Mouse (Mus musculus): ENCODE results near the gene A730049H05Rik. TPM values are rescaled to one million over a fixed set of nuclear protein-coding genes. Genes with fewer than 3 reads are reported as not detected.

Gene A730049H05Rik
- not detected in 2 replicates for polyA plus RNA-seq (2012)

DNA sequence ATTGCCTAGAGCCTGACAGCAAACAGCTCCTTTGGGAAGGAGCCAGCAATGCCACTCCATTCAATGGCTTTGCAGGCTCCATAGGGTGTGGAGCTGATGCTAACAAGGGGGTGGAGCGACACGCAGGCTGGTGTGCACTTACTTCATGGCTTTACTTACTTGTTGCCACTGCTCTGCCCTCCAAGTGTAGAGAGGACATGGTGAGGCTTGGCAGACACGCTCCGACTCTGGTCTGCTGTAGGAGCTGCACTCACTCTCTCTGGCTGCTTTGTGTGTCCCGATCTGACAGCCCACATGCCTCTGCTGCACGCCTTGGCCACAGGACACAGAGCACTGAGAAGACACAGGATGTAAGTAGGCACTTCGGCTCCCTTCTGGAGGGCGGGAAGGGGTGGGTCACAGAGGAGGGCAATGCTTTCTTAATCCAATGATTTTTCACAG lies at the start of gene A730049H05Rik:
Gene A730049H05Rik, plus strand, starts transcription at position 168 of the 441 bp plus-strand sequence.
- Histone ChIP-seq H3K4me1 (ENCODE audit: control insufficient read depth) (no peaks in the 10 kb centered on the region), H3K4me3 (replicated peaks) (no peak within 1 kb of the TSS), H3K27me3 (ENCODE audit: control insufficient read depth) (no peaks in the 10 kb centered on the region), H3K36me3 (ENCODE audit: control insufficient read depth) (no peaks in the 10 kb centered on the region), H3K9me3 (ENCODE audit: control insufficient read depth, low read length) (no peaks in the 10 kb centered on the region)
- no peak for TF ChIP-seq GATA1 (IDR thresholded peaks at IDR 0.05; ENCODE audit: low read length)
- no peak for TF ChIP-seq TAL1 (IDR thresholded peaks at IDR 0.05; ENCODE audit: low read length)

DNA sequence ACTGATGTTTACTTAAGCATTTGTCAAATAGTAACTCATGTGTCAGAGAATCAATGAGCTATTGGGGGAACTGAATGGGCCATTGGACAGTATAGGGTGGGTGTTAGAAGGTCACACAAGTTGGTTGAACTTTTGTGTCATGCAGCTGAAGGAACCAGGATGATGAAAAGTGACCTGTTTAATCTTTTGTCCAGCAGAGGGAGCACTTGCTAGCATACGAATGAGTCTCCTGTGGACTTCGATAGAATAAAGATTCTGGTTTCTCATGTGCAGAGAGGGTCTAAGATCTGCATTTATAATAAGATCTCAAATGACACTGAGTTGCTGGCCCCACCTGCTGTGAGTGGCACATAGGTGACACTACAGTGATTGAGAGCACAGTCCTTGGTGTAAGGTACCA lies 39.9 kb upstream of the A730049H05Rik start:
- no peaks in the 10 kb centered on the region for H3K9me3 ChIP-seq (ENCODE audit: control insufficient read depth, low read length)
- H3K4me3 ChIP-seq (replicated peaks): no peak overlapping the region
- TF ChIP-seq TAL1 (IDR thresholded peaks at IDR 0.05; ENCODE audit: low read length) (no peak), GATA1 (IDR thresholded peaks at IDR 0.05; ENCODE audit: low read length) (no peak)
- no peaks in the 10 kb centered on the region for H3K36me3 ChIP-seq (ENCODE audit: control insufficient read depth)
- H3K4me1 ChIP-seq (ENCODE audit: control insufficient read depth): no peaks in the 10 kb centered on the region
- H3K27me3 ChIP-seq (ENCODE audit: control insufficient read depth): no peaks in the 10 kb centered on the region

DNA sequence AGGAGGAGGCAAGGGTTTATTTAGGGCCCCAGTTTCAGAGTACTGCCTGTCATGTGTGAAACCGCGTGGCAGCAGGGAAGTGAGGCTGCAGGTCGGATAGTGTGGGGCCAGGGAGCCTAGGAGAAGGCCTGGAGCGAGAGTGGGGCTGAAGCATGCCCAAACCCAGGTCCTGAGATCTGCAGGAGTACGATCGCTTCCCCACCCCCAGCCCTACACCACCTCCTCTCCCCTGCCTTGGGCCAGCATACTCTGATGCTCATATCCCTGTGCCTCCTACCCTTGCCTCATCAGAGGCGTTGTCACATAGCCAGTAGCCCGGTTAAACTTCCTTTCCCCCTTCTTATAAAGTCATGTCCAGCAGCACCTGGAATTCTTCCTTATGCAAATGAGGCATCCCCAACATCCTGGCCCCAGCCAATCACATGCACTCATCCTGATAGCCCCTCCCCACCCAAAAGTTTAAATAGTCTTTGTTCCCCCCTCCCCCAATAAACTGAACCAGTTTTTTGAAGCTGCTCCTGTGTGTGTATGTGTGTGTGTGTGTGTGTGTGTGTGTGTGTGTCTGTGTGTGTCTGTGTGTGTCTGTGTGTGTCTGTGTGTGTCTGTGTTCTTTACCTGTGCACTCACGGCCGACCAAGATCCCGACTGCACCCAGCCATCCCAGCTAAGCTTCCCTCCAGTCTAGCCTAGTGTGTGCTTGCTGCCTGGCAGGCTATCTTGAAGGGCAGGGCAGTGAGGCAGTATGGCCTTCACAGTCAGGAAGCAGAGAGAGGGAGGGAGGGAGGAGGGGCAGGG lies 36.9 kb upstream of the A730049H05Rik start:
- no peaks in the 10 kb centered on the region for H3K36me3 ChIP-seq (ENCODE audit: control insufficient read depth)
- no peaks in the 10 kb centered on the region for H3K4me1 ChIP-seq (ENCODE audit: control insufficient read depth)
- H3K9me3 ChIP-seq (ENCODE audit: control insufficient read depth, low read length): no peaks in the 10 kb centered on the region; the same call in 1 of the 2 replicates
- no peak overlapping the region for H3K4me3 ChIP-seq (replicated peaks)
- no peaks in the 10 kb centered on the region for H3K27me3 ChIP-seq (ENCODE audit: control insufficient read depth)
- no peak for TF ChIP-seq GATA1 (IDR thresholded peaks at IDR 0.05; ENCODE audit: low read length)
- TF ChIP-seq TAL1 (IDR thresholded peaks at IDR 0.05; ENCODE audit: low read length): no peak

DNA sequence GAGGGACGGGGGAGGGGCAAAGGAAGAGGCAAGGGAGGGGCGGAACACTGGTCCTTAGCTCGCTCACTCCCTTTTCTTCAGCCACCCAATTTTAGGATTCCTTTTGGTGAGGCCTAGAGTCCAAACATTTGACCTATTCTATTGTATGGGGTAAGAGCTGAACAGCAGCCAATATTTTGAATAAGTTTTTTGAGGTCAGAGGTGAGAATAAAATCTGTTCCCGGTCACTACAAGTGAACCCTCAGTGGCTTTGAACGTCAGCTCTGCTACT lies 36.4 kb upstream of the A730049H05Rik start:
- Histone ChIP-seq H3K27me3 (ENCODE audit: control insufficient read depth) (no peaks in the 10 kb centered on the region), H3K4me3 (replicated peaks) (no peak overlapping the region), H3K4me1 (ENCODE audit: control insufficient read depth) (no peaks in the 10 kb centered on the region), H3K36me3 (ENCODE audit: control insufficient read depth) (no peaks in the 10 kb centered on the region), H3K9me3 (ENCODE audit: control insufficient read depth, low read length) (no peaks in the 10 kb centered on the region; the same call in 1 of the 2 replicates)
- TF ChIP-seq TAL1 (IDR thresholded peaks at IDR 0.05; ENCODE audit: low read length) (no peak), GATA1 (IDR thresholded peaks at IDR 0.05; ENCODE audit: low read length) (no peak)

DNA sequence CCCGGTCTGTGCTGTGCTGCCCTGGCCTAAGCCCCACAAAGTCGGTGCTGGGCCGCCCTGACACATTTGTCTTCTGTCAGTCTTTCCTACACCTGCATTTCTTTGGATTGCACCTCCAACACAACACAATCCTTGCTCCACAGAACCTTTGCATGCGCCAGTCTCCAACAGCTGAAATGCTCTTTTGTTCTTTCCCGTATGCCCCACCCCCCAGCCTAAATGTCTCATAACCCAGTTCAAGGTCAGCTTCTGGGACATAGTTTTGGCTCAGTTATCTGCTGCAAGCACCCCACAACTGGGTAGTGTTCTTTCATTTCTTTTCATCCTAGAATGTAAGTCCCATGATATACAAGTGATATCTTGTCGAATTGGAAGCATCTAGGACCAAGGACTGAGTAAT lies 34.8 kb upstream of the A730049H05Rik start:
- H3K27me3 ChIP-seq (ENCODE audit: control insufficient read depth): peaks cover 7% of the 10 kb centered on the region
- no peak for TF ChIP-seq GATA1 (IDR thresholded peaks at IDR 0.05; ENCODE audit: low read length)
- H3K36me3 ChIP-seq (ENCODE audit: control insufficient read depth): no peaks in the 10 kb centered on the region
- H3K4me1 ChIP-seq (ENCODE audit: control insufficient read depth): no peaks in the 10 kb centered on the region
- no peak overlapping the region for H3K4me3 ChIP-seq (replicated peaks)
- H3K9me3 ChIP-seq (ENCODE audit: control insufficient read depth, low read length): no peaks in the 10 kb centered on the region; the same call in 1 of the 2 replicates

DNA sequence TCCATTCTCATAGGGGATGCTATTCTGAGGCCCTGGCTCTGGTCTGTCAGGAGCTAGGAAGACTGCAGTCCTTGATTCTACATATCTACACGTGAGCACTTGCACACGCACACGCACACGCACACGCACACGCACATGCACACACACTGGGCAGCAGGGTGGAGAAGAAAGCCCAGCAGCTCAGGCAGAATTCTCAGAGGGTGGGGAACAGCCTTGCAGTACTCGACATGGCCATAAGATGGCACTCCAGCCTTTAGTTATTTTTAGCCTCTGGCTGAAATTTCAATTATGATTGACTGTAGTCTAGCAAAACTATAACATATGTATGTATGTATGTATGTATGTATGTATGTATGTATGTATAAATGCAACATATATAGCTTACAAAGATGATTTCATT lies 31.5 kb upstream of the A730049H05Rik start:
- TF ChIP-seq TAL1 (IDR thresholded peaks at IDR 0.05; ENCODE audit: low read length) (no peak), GATA1 (IDR thresholded peaks at IDR 0.05; ENCODE audit: low read length) (no peak)
- Histone ChIP-seq H3K4me3 (replicated peaks) (no peak overlapping the region), H3K4me1 (ENCODE audit: control insufficient read depth) (no peaks in the 10 kb centered on the region), H3K36me3 (ENCODE audit: control insufficient read depth) (no peaks in the 10 kb centered on the region), H3K9me3 (ENCODE audit: control insufficient read depth, low read length) (no peaks in the 10 kb centered on the region; the same call in 1 of the 2 replicates), H3K27me3 (ENCODE audit: control insufficient read depth) (peaks cover 13% of the 10 kb centered on the region)

DNA sequence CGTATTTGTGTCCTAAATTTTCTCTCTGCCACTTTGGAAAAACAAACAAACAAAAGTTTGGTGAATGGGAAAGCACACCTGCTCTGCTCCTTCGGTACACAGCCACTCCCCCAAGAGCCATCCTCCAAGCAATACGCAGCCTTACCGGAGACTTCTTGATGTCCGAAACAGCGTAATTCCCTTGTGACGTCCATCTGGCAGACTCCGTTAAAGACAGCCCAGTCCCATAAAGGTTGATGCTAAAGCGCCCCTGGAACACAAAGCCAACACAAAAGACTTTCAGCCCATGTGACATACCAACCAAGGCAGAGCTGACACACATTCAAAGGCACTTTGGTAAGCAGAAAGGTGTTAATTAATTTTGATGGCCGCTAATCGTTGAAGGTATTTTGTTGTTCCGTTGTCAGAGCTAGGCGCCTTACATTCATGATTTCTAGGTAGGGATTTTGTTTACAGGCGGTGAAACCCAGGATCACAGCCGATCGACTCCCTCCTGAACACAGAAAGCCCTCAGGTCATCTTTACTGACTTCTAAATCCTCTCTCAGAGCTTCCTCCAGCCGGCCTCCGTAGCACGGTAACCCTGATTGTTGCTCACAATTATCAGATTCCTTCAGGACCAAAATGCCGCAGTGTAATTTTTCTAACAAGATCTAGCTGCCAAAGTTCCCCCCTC lies 29.4 kb upstream of the A730049H05Rik start:
- no peak for TF ChIP-seq TAL1 (IDR thresholded peaks at IDR 0.05; ENCODE audit: low read length)
- TF ChIP-seq GATA1 (IDR thresholded peaks at IDR 0.05; ENCODE audit: low read length): no peak

DNA sequence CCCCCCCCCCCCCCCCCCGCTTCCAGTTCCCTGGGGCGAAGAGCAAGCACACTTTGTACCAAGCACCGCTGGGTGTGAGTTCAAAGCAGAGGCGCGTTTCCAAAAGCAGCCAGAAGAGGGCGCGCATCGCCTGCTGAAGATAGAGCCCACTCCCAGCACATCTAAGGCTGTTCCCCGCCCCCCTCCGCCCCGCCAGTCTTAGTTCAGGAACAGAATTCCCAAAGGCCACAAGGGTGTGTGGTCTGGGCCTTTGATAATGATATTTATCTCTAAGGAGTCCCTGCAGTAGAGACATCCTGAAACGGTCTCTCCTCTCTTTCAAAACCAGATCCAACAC lies 28.9 kb upstream of the A730049H05Rik start:
- Histone ChIP-seq H3K4me3 (replicated peaks) (no peak overlapping the region), H3K36me3 (ENCODE audit: control insufficient read depth) (no peaks in the 10 kb centered on the region), H3K9me3 (ENCODE audit: control insufficient read depth, low read length) (no peaks in the 10 kb centered on the region; the same call in 1 of the 2 replicates), H3K27me3 (ENCODE audit: control insufficient read depth) (peaks cover 13% of the 10 kb centered on the region), H3K4me1 (ENCODE audit: control insufficient read depth) (no peaks in the 10 kb centered on the region)
- TF ChIP-seq GATA1 (IDR thresholded peaks at IDR 0.05; ENCODE audit: low read length) (no peak), TAL1 (IDR thresholded peaks at IDR 0.05; ENCODE audit: low read length) (no peak)

More for the DNA sequence above, 29.4 kb upstream of the A730049H05Rik start:
- Histone ChIP-seq H3K36me3 (ENCODE audit: control insufficient read depth) (no peaks in the 10 kb centered on the region), H3K4me3 (replicated peaks) (no peak overlapping the region), H3K9me3 (ENCODE audit: control insufficient read depth, low read length) (no peaks in the 10 kb centered on the region; the same call in 1 of the 2 replicates), H3K4me1 (ENCODE audit: control insufficient read depth) (no peaks in the 10 kb centered on the region), H3K27me3 (ENCODE audit: control insufficient read depth) (peaks cover 13% of the 10 kb centered on the region)

DNA sequence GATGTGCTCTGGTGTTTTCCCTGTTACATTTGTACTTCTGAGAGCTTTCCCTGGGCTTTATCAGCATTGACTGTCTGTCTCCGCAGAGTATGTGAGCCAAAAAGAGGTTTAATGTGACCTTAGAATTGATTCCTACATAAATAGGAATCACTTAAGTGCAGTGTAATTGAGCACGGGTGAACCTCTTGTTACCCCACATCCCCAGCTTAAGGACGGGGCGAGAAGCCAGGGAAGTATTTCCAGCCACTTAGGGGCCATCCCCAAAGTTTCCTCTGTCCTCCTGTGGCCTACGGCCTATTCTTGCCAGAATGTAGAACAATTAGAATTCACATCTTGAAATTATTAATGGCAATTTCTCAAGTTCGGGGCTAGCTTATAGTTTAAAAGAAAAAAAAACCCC lies 22.5 kb upstream of the A730049H05Rik start:
- no peaks in the 10 kb centered on the region; the same call in 1 of the 2 replicates for H3K9me3 ChIP-seq (ENCODE audit: control insufficient read depth, low read length)
- H3K4me1 ChIP-seq (ENCODE audit: control insufficient read depth): no peaks in the 10 kb centered on the region
- no peaks in the 10 kb centered on the region for H3K36me3 ChIP-seq (ENCODE audit: control insufficient read depth)
- H3K27me3 ChIP-seq (ENCODE audit: control insufficient read depth): no peaks in the 10 kb centered on the region
- H3K4me3 ChIP-seq (replicated peaks): no peak overlapping the region
- TF ChIP-seq GATA1 (IDR thresholded peaks at IDR 0.05; ENCODE audit: low read length) (no peak), TAL1 (IDR thresholded peaks at IDR 0.05; ENCODE audit: low read length) (no peak)

Measured in erythroblast, embryonic 14.5 days (primary cell).